Mouse (Mus musculus) kidney, adult 2 months (tissue): ENCODE measurements at regions not wholly inside any gene's neighbourhood (a gene's known extent, or its start where the extent isn't known, plus 50 kb on each side); places are given as distances from the start of the nearest gene placed in this dataset.

Experiments used
- DNase-seq: peaks from one replicate; pipeline ENCODE4 v3.0.0; 2021
- H3K27ac ChIP-seq: fragments of 200-500 bp; 2 replicates; pipeline ENCODE4 v1.5.1; 2012; ENCODE audit warnings: low read depth, low read length, control low read depth, inconsistent platforms; ENCODE audit not compliant: insufficient read depth
- H3K27me3 ChIP-seq: fragments of 200-500 bp; replicated peaks from 2 replicates; pipeline ENCODE4 v1.6.1; 2012; ENCODE audit warnings: mild to moderate bottlenecking, moderate library complexity, low read length, inconsistent platforms; ENCODE audit not compliant: control insufficient read depth, insufficient read depth
- H3K36me3 ChIP-seq: fragments of 200-500 bp; 2 replicates; pipeline ENCODE4 v1.6.1; 2012; ENCODE audit warnings: mild to moderate bottlenecking, moderate library complexity, low read length, inconsistent platforms; ENCODE audit not compliant: control insufficient read depth, insufficient read depth
- H3K4me1 ChIP-seq: fragments of 200-500 bp; 2 replicates; pipeline ENCODE4 v1.6.1; 2011; ENCODE audit warnings: low read length; ENCODE audit not compliant: control insufficient read depth, insufficient read depth
- H3K4me3 ChIP-seq: fragments of 200-500 bp; 2 replicates; pipeline ENCODE4 v1.5.1; 2011; ENCODE audit warnings: mild to moderate bottlenecking, low read depth, low read length, control low read depth; ENCODE audit not compliant: insufficient read depth
- CTCF ChIP-seq: fragments of 200-500 bp; conservative IDR thresholded peaks from 2 replicates; pipeline ENCODE4 v1.5.1; 2011; ENCODE audit warnings: low read depth, mild to moderate bottlenecking, control low read depth, low read length, moderate library complexity, mixed read lengths; ENCODE audit not compliant: insufficient read depth, insufficient read length
- POLR2A ChIP-seq: fragments of 200-500 bp; IDR thresholded peaks from one replicate; pipeline ENCODE4 v1.6.1; 2011; ENCODE audit warnings: low read depth, low read length, control low read depth
- WGBS: fragments of 180-500 bp; shearing (Covaris S2); methylation state at CpG from one replicate; pipeline ENCODE4 v1.1.7; 2018; 5-methylcytosine and 5-hydroxymethylcytosine counted together

- Histone ChIP-seq H3K4me3 (no peak overlapping the region), H3K36me3 (no peaks in the 10 kb centered on the region), H3K4me1 (no peaks in the 10 kb centered on the region), H3K27ac (no peak overlapping the region), H3K27me3 (no peaks in the 10 kb centered on the region; the same call in 1 of the 2 replicates)
- TF ChIP-seq POLR2A = no peak
- TF ChIP-seq CTCF = no peak
- 60% methylated on average over 2 of the region's 2 CpGs for WGBS
- no peak for DNase-seq
Measured at GRCm38 (mm10) chr2:138937165-138937564, 556.5 kb upstream of the Sptlc3 start.

- Histone ChIP-seq H3K27me3 (no peaks in the 10 kb centered on the region; the same call in 1 of the 2 replicates), H3K27ac (no peak overlapping the region), H3K4me3 (no peak overlapping the region), H3K36me3 (no peaks in the 10 kb centered on the region), H3K4me1 (no peaks in the 10 kb centered on the region)
- WGBS = 97% methylated on average over 2 of the region's 2 CpGs
- TF ChIP-seq POLR2A (no peak), CTCF (no peak)
- DNase-seq = no peak
Measured at GRCm38 (mm10) chr2:138939367-138939766, 554.3 kb upstream of the Sptlc3 start.

- no peak for TF ChIP-seq CTCF
- no peak for TF ChIP-seq POLR2A
- 41% methylated on average over 3 of the region's 3 CpGs for WGBS
- H3K36me3 ChIP-seq = no peaks in the 10 kb centered on the region
- no peak overlapping the region for H3K4me3 ChIP-seq
- no peaks in the 10 kb centered on the region for H3K4me1 ChIP-seq
- H3K27ac ChIP-seq = no peak overlapping the region
- no peaks in the 10 kb centered on the region for H3K27me3 ChIP-seq
- no peak for DNase-seq
Measured at GRCm38 (mm10) chr2:138966110-138966790, 527.5 kb upstream of the Sptlc3 start.

- Histone ChIP-seq H3K36me3 (no peaks in the 10 kb centered on the region), H3K4me1 (no peaks in the 10 kb centered on the region), H3K27me3 (no peaks in the 10 kb centered on the region), H3K4me3 (no peak overlapping the region), H3K27ac (no peak overlapping the region)
- WGBS = 17% methylated on average over 2 of the region's 2 CpGs
- TF ChIP-seq POLR2A (no peak), CTCF (no peak)
- DNase-seq = no peak
Measured at GRCm38 (mm10) chr2:138974548-138974947, 519.2 kb upstream of the Sptlc3 start.

GRCm38 (mm10) chr2:138990031-138990430 lies 503.7 kb upstream of the Sptlc3 start:
- Histone ChIP-seq H3K4me3 (no peak overlapping the region), H3K36me3 (no peaks in the 10 kb centered on the region), H3K27ac (no peak overlapping the region), H3K4me1 (no peaks in the 10 kb centered on the region), H3K27me3 (no peaks in the 10 kb centered on the region)
- no peak for DNase-seq
- TF ChIP-seq CTCF = no peak
- TF ChIP-seq POLR2A = no peak
- WGBS = 37% methylated on average over 1 of the region's 1 CpGs

- Histone ChIP-seq H3K4me1 (no peaks in the 10 kb centered on the region), H3K36me3 (no peaks in the 10 kb centered on the region), H3K27ac (no peak overlapping the region), H3K4me3 (no peak overlapping the region), H3K27me3 (no peaks in the 10 kb centered on the region)
- 61% methylated on average over 5 of the region's 5 CpGs for WGBS
- DNase-seq = no peak
- TF ChIP-seq CTCF (no peak), POLR2A (no peak)
Measured at GRCm38 (mm10) chr2:139032105-139032812, 461.5 kb upstream of the Sptlc3 start.

- TF ChIP-seq POLR2A = no peak
- no peak for TF ChIP-seq CTCF
- no peaks in the 10 kb centered on the region for H3K27me3 ChIP-seq
- no peak for DNase-seq
- no peak overlapping the region for H3K27ac ChIP-seq
- no peak overlapping the region for H3K4me3 ChIP-seq
- H3K36me3 ChIP-seq = no peaks in the 10 kb centered on the region
- H3K4me1 ChIP-seq = no peaks in the 10 kb centered on the region
- 77% methylated on average over 3 of the region's 3 CpGs for WGBS
Measured at GRCm38 (mm10) chr2:139034800-139035199, 458.9 kb upstream of the Sptlc3 start.
